Mouse (Mus musculus) midbrain, embryonic 16.5 days (tissue): Measurements from ENCODE around the gene Arhgef19. TPM values are rescaled to one million over a fixed set of nuclear protein-coding genes. Genes with fewer than 3 reads are reported as not detected.
A peak's percentile ranks its signal among the peaks of the same experiment; 100 is the strongest.

Experiments
- ATAC-seq: fragments of 200-750 bp; cut with Nextera tagmentation; 2 replicates; pipeline ENCODE4 v1.8.0; 2017; ENCODE audit warnings: moderate TSS enrichment
- H3K27ac ChIP-seq: fragments of 300-500 bp; sonication (generic); 2 replicates; pipeline ENCODE4 v1.5.1; 2014; ENCODE audit warnings: mild to moderate bottlenecking, low read length, mixed read lengths
- H3K27me3 ChIP-seq: fragments of 300-500 bp; sonication (generic); 2 replicates; pipeline ENCODE4 v1.6.1; 2014; ENCODE audit warnings: low read depth, low read length, mixed read lengths; ENCODE audit not compliant: control insufficient read depth, insufficient read depth
- H3K36me3 ChIP-seq: fragments of 300-500 bp; sonication (generic); 2 replicates; pipeline ENCODE4 v1.6.1; 2014; ENCODE audit warnings: mild to moderate bottlenecking, low read length, moderate library complexity, mixed read lengths; ENCODE audit not compliant: control insufficient read depth, insufficient read depth
- H3K4me1 ChIP-seq: fragments of 300-500 bp; sonication (generic); 2 replicates; pipeline ENCODE4 v1.6.1; 2014; ENCODE audit warnings: mild to moderate bottlenecking, low read length, mixed read lengths; ENCODE audit not compliant: control insufficient read depth, insufficient read depth
- H3K4me2 ChIP-seq: fragments of 300-500 bp; sonication (generic); 2 replicates; pipeline ENCODE4 v1.6.1; 2014; ENCODE audit warnings: mild to moderate bottlenecking, low read length, mixed read lengths
- H3K4me3 ChIP-seq: fragments of 300-500 bp; sonication (generic); 2 replicates; pipeline ENCODE4 v1.5.1; 2014; ENCODE audit warnings: low read depth, mild to moderate bottlenecking, low read length, moderate library complexity, mixed read lengths
- H3K9ac ChIP-seq: fragments of 300-500 bp; sonication (generic); 2 replicates; pipeline ENCODE4 v1.6.1; 2014; ENCODE audit warnings: low read depth, low read length, mixed read lengths
- H3K9me3 ChIP-seq: fragments of 300-500 bp; sonication (generic); replicated peaks from 2 replicates; pipeline ENCODE4 v1.6.1; 2014; ENCODE audit warnings: mild to moderate bottlenecking, low read length, mixed read lengths; ENCODE audit not compliant: control insufficient read depth, poor library complexity, severe bottlenecking
- WGBS: fragments of 180-500 bp; shearing (Covaris S2); extraction: QIAGEN DNeasy Blood & Tissue Kit; methylation state at CpG from one replicate; pipeline ENCODE4 v1.1.7; 2014; 5-methylcytosine and 5-hydroxymethylcytosine counted together
- polyA plus RNA-seq: library from polyadenylated mRNA; unstranded; fragments of >200 nt; fragmentation: Nextera tagmentation; extraction: Ambion mirVana; gene quantifications from 2 replicates; pipeline ENCODE4 v1.2.1, GENCODE M21; 2015

Gene Arhgef19
- polyA plus RNA-seq, 1 experiment from 2014 or later, result 1.3 TPM

DNA sequence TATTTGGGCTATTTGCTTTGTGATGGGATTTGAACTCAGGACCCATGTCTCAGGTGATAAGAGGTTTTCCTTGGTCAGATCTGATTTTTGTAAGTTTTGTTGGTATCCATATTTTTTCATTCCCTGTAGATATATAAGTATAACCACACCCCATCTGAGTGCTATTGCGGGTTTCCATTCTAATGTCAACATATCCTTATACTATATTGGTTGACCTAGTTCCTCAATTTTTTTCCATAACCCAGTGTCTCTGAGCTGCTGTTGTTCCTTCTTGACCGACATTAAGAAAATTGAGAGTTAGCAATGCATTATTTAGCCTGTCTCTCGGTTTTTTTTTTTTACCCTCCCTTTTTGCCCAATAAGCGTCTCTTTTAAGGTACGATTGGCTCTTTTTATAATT is 16.5 kb upstream of the Arhgef19 start:
- no peaks in the 10 kb centered on the region for H3K4me1 ChIP-seq

DNA sequence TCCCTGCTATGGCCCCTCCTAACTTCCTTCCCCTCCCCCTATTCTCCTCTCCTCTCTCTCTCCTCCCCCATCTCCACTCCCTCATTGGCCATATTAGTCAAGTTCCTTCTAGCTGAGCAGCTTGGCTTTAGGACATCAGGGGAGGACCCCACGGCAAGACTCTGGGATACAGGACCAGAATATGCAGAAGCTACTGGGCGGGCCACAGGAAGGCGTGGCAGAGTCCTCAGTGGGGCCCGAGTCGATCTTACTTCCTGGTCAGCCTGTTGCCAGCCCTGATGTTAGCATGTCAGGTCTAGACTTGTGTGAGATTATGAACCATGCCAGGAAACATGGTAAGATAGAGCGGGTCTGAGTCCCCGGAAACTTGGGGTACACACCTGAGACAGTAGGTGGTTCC is 10.6 kb upstream of the Arhgef19 start:
- ATAC-seq, result no peak
- WGBS, result 92% methylated on average over 7 of the region's 7 CpGs
- Histone ChIP-seq H3K36me3 (no peaks in the 10 kb centered on the region), H3K4me1 (no peaks in the 10 kb centered on the region), H3K9me3 (no peaks in the 10 kb centered on the region), H3K4me3 (no peak overlapping the region), H3K27me3 (no peaks in the 10 kb centered on the region), H3K27ac (no peak overlapping the region), H3K4me2 (no peak overlapping the region), H3K9ac (no peak overlapping the region)

More for the DNA sequence above, 16.5 kb upstream of the Arhgef19 start:
- Histone ChIP-seq H3K4me2 (no peak overlapping the region), H3K27me3 (no peaks in the 10 kb centered on the region), H3K9ac (no peak overlapping the region), H3K36me3 (no peaks in the 10 kb centered on the region), H3K4me3 (no peak overlapping the region), H3K27ac (no peak overlapping the region), H3K9me3 (no peaks in the 10 kb centered on the region)
- ATAC-seq, result no peak
- WGBS, result 90% methylated on average over 5 of the region's 5 CpGs

DNA sequence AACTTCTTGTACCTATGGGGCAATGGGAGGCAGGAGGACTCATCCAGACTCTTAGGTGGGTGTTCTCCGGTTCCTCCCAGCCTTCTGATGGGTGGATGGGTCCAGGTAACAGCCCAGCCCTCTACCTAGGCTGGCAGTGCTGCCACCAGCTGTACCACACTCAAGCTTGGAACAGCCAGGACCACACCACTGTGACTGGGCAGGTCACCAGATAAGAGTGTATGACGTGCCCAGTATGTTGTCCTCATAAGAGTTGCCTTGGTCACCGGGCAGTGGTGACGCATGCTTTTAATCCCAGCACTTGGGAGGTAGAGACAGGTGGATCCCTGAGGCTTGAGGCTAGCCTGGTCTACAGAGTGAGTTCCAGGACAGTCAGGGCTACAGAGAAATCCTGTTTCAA is 6.1 kb upstream of the Arhgef19 start:
- no peaks in the 10 kb centered on the region for H3K9me3 ChIP-seq
- peaks cover 10% of the 10 kb centered on the region for H3K27me3 ChIP-seq
- no peaks in the 10 kb centered on the region for H3K36me3 ChIP-seq
- no peak overlapping the region for H3K4me2 ChIP-seq
- ATAC-seq, result no peak
- WGBS, result 89% methylated on average over 4 of the region's 4 CpGs
- H3K4me3 ChIP-seq, result no peak overlapping the region
- H3K4me1 ChIP-seq, result no peaks in the 10 kb centered on the region
- H3K27ac ChIP-seq, result no peak overlapping the region
- no peak overlapping the region for H3K9ac ChIP-seq

DNA sequence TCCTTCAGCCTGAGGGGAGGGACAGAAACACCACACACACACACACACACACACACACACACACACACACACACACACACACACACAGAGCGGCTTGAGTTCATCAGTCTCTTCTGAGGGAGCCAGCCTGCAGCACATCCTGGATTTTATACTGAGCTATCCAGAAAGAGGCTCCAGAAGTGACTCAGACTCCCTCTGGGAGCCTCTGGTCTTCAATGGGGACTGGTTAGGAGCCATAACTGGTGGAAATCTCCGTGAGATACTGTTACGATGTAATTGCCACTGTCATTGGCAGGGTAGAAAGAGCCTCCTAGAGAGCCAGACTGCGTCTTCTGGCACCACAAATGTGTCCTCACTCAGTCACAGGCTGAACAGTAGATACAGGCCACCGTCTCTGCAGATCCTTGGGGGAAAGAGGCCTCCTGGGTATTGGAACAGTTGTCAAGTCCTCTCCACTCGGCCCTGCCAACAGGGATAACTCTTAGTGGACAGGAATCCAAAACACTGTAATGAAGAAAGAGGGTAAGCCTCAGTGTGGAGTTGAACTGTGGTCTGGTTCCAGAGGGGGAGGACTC is 3.7 kb upstream of the Arhgef19 start:
- WGBS, result 74% methylated on average over 6 of the region's 6 CpGs

DNA sequence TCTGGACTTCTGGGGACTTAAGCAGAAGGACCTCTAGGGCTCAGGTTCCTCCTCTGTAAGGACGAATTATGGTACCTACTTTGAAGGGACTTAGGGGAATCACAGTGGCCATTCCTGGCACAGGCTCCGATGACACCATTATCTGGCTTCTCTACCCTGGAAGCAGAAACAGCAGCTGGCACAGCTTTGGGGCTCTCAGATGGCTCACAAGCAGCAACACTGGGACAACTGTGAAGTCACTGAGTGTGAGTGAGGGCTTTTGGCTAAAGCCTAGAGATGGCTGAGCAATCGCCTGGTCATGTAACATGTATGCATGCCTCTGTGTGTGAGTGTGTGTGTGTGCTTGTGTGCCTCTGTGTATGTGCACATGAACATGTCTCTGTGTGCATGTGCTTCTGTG is 2.4 kb upstream of the Arhgef19 start:
- Histone ChIP-seq H3K4me3 (no peak overlapping the region), H3K27me3 (peaks cover 33% of the 10 kb centered on the region), H3K9me3 (no peaks in the 10 kb centered on the region), H3K27ac (no peak overlapping the region), H3K4me1 (peaks cover 11% of the 10 kb centered on the region), H3K4me2 (no peak overlapping the region), H3K9ac (no peak overlapping the region), H3K36me3 (no peaks in the 10 kb centered on the region)
- ATAC-seq, result no peak
- WGBS, result 75% methylated on average over 3 of the region's 3 CpGs

More for the DNA sequence above, 3.7 kb upstream of the Arhgef19 start:
- ATAC-seq, result no peak
- H3K4me3 ChIP-seq, result no peak overlapping the region
- H3K27me3 ChIP-seq, result peaks cover 23% of the 10 kb centered on the region
- H3K9me3 ChIP-seq, result no peaks in the 10 kb centered on the region
- no peak overlapping the region for H3K27ac ChIP-seq
- peaks cover 11% of the 10 kb centered on the region for H3K4me1 ChIP-seq
- no peaks in the 10 kb centered on the region for H3K36me3 ChIP-seq
- no peak overlapping the region for H3K9ac ChIP-seq
- no peak overlapping the region for H3K4me2 ChIP-seq

DNA sequence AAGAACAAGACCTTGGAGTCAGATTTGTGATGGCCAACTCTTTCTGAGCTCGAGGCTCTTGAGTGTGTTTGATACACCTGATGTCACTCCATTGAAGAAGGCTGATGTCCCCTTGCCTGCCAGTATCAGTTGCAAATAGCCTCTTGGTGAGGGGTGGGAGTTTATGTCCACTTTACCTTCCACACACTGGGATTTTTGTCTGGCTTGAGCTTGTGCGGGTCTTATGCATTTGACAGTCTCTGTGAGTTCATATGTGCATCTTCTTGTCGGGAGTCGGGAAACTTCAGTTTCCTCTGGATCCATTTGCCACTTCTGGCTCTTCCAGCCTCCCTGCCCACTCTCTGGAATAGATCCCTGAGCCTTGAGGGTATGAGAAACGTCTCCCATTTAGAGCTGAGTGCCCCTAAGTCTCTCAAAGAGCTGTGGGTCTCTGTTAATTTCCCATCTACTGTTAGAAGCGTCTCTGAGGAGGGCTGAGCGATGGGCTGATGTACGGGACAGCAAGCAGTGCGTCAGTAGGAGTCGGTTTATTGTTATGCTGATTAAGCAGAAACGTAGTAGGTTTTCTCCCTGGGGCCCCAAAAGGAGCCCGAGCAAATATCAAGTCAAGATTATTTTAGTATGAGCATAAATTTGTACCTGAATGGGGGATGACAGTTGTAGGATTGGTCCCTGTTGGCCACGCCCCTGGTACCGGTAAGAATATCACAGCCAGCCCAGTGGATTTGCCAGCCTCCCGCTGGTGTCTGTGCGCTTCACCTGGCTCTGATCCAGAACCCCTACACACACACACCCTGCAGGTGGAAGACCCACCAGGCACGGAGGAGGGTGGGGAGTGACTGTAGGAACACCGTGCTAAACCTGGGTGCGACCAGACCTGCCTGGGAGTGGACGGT is 559 bp upstream of the Arhgef19 start:
- ATAC-seq, result no peak
- WGBS, result 4% methylated on average over 20 of the region's 20 CpGs
- no peaks in the 10 kb centered on the region for H3K36me3 ChIP-seq
- H3K9me3 ChIP-seq, result no peaks in the 10 kb centered on the region
- H3K9ac ChIP-seq, result peak overlapping the region; percentile 47; the same call in 1 of the 2 replicates
- H3K27me3 ChIP-seq, result peaks cover 48% of the 10 kb centered on the region
- peak overlapping the region; percentile 36 for H3K4me3 ChIP-seq
- H3K4me2 ChIP-seq, result peak overlapping the region; percentile 62
- peaks cover 15% of the 10 kb centered on the region for H3K4me1 ChIP-seq
- no peak overlapping the region for H3K27ac ChIP-seq

DNA sequence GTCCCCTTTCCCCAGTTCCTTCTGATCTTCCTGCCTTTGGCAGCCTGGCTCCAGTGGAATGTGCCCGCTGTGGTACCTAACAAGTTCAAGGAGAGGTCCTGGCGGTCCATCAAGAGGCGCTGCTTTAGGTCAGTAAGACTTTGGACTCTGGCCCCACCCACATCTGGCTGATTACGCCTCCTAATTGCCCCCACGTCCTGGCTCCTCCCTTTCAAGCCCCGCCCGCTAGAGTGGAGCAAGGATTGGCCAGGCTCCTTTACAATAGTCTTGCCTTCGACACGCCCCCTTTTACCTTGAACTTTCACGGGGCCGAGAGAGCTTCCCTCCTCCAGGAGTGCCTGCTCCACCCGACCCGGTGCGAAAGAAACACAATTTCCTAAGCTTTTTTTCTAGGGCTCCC is 1.3 kb downstream of the Arhgef19 start:
- peaks cover 53% of the 10 kb centered on the region for H3K27me3 ChIP-seq
- no peak overlapping the region for H3K4me2 ChIP-seq
- no peaks in the 10 kb centered on the region for H3K9me3 ChIP-seq
- H3K9ac ChIP-seq, result no peak overlapping the region
- H3K4me3 ChIP-seq, result no peak overlapping the region
- WGBS, result 4% methylated on average over 14 of the region's 14 CpGs
- H3K36me3 ChIP-seq, result no peaks in the 10 kb centered on the region
- H3K4me1 ChIP-seq, result peaks cover 21% of the 10 kb centered on the region
- no peak for ATAC-seq
- H3K27ac ChIP-seq, result no peak overlapping the region

DNA sequence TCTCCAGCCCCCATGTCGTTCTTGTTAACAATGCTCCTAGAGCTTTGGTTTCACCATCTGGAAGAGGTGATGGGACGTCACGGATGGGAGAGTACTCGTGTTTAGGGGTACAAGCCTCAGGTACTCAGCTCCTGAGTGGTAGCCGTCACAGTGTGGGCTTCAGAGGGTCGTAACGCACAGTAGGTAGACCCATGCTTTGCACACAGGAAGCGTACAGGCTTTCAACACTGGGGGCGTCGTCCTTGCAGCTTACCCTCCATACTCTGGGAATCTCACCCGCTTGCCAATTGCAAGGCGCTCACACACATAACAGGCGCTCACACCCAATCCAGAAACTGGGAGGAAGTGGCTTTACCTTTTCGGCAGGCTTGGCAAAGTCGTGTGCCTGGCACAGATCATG is 2.6 kb downstream of the Arhgef19 start:
- Histone ChIP-seq H3K4me1 (peaks cover 26% of the 10 kb centered on the region), H3K4me3 (no peak overlapping the region), H3K27ac (no peak overlapping the region), H3K4me2 (no peak overlapping the region), H3K36me3 (no peaks in the 10 kb centered on the region), H3K9me3 (no peaks in the 10 kb centered on the region), H3K9ac (no peak overlapping the region), H3K27me3 (peaks cover 63% of the 10 kb centered on the region)
- WGBS, result 36% methylated on average over 15 of the region's 15 CpGs
- ATAC-seq, result no peak

DNA sequence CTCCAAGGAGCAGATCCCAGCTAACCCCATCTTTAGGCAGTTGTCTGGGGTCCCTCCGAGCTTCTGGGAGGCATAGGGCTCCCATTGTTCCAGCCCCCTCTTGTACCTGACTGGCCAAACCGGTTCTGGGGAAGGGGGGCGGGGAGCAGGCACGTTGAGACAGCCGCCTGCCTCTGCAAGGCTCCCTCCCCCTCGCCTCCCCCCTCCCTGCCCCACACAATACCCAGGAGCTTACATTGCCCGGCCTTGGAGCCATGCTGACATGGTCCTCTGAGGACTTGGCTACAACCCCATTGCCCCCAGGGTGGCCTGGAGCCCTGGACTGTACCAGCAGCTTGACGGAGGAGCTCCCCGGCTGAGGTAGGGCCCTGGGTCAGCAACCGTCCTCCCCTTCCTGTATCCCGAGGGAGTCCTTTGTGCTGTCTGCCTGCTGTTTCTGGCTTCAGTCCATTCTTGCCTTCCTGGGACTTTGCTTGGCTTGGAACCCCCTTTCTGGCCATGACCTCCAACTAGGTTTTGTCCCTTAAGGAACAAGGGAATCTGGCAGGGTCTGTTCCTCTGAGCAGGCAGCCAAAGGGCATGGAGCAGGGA is 3.4 kb downstream of the Arhgef19 start:
- Histone ChIP-seq H3K27me3 (peaks cover 66% of the 10 kb centered on the region), H3K4me1 (peaks cover 33% of the 10 kb centered on the region)

More for the DNA sequence above, 3.4 kb downstream of the Arhgef19 start:
- WGBS, result 7% methylated on average over 11 of the region's 11 CpGs
- no peaks in the 10 kb centered on the region for H3K36me3 ChIP-seq
- H3K9me3 ChIP-seq, result no peaks in the 10 kb centered on the region
- no peak overlapping the region for H3K4me3 ChIP-seq
- no peak overlapping the region for H3K9ac ChIP-seq
- no peak overlapping the region for H3K4me2 ChIP-seq
- no peak for ATAC-seq
- no peak overlapping the region for H3K27ac ChIP-seq
